Mouse (Mus musculus) embryonic facial prominence, embryonic 11.5 days (tissue): Measurements from ENCODE around the gene Gm20388. TPM values are rescaled to one million over a fixed set of nuclear protein-coding genes. Genes with fewer than 3 reads are reported as not detected.

Experiments used
- ATAC-seq: fragments of 200-750 bp; cut with Nextera tagmentation; replicated peaks from 2 replicates; pipeline ENCODE4 v1.8.0; 2017; ENCODE audit warnings: low read depth; ENCODE audit not compliant: insufficient number of reproducible peaks, low FRiP score, low TSS enrichment
- DNase-seq: peaks from one replicate; pipeline ENCODE4 v3.0.0-alpha.2; 2015; ENCODE audit warnings: low spot score
- H3K27ac ChIP-seq: fragments of 300-500 bp; sonication (generic); replicated peaks from 2 replicates; pipeline ENCODE4 v1.5.1; 2014; ENCODE audit warnings: mild to moderate bottlenecking, low read depth, low read length, control low read depth
- H3K27me3 ChIP-seq: fragments of 300-500 bp; sonication (generic); 2 replicates; pipeline ENCODE4 v1.6.1; 2014; ENCODE audit warnings: mild to moderate bottlenecking, low read length, moderate library complexity, mixed read lengths; ENCODE audit not compliant: control insufficient read depth, insufficient read depth
- H3K36me3 ChIP-seq: fragments of 300-500 bp; sonication (generic); replicated peaks from 2 replicates; pipeline ENCODE4 v1.6.1; 2014; ENCODE audit warnings: low read depth, mild to moderate bottlenecking, low read length, moderate library complexity, mixed read lengths; ENCODE audit not compliant: control insufficient read depth, insufficient read depth
- H3K4me1 ChIP-seq: fragments of 300-500 bp; sonication (generic); 2 replicates; pipeline ENCODE4 v1.6.1; 2014; ENCODE audit warnings: low read length, mixed read lengths; ENCODE audit not compliant: control insufficient read depth, insufficient read depth
- H3K4me2 ChIP-seq: fragments of 300-500 bp; sonication (generic); 2 replicates; pipeline ENCODE4 v1.6.1; 2014; ENCODE audit warnings: low read depth, mild to moderate bottlenecking, control low read depth, low read length, moderate library complexity
- H3K4me3 ChIP-seq: fragments of 300-500 bp; sonication (generic); 2 replicates; pipeline ENCODE4 v1.5.1; 2014; ENCODE audit warnings: low read depth, low read length, control low read depth
- H3K9ac ChIP-seq: fragments of 300-500 bp; sonication (generic); replicated peaks from 2 replicates; pipeline ENCODE4 v1.6.1; 2014; ENCODE audit warnings: mild to moderate bottlenecking, control low read depth, low read length
- H3K9me3 ChIP-seq: fragments of 300-500 bp; sonication (generic); replicated peaks from 2 replicates; pipeline ENCODE4 v1.6.1; 2016; ENCODE audit warnings: mild to moderate bottlenecking, low read length, inconsistent platforms, mixed read lengths; ENCODE audit not compliant: control insufficient read depth
- WGBS: fragments of 180-500 bp; shearing (Covaris S2); extraction: QIAGEN DNeasy Blood & Tissue Kit; methylation state at CpG from one replicate; pipeline ENCODE4 v1.1.7; 2014; 5-methylcytosine and 5-hydroxymethylcytosine counted together
- polyA plus RNA-seq: library from polyadenylated mRNA; unstranded; fragments of >200 nt; fragmentation: Nextera tagmentation; extraction: Ambion mirVana; gene quantifications from 2 replicates; pipeline ENCODE4 v1.2.1, GENCODE M21; 2014

The Gm20388 gene
- polyA plus RNA-seq, 1 experiment from 2014 or later, result 3.1 TPM

- DNase-seq (no peak), ATAC-seq (no peak)
- Histone ChIP-seq H3K9ac (no peak overlapping the region), H3K36me3 (no peaks in the 10 kb centered on the region), H3K27ac (no peak overlapping the region), H3K4me3 (no peak overlapping the region), H3K4me2 (no peak overlapping the region), H3K4me1 (no peaks in the 10 kb centered on the region; the same call in 1 of the 2 replicates), H3K9me3 (no peaks in the 10 kb centered on the region), H3K27me3 (no peaks in the 10 kb centered on the region)
- WGBS, result 33% methylated on average over 12 of the region's 12 CpGs
These were observed 3809.9 kb downstream of the Gm20388 start for GRCm38 (mm10) chr8:123720471-123721001.

- DNase-seq (no peak), ATAC-seq (no peak)
- no peaks in the 10 kb centered on the region for H3K27me3 ChIP-seq
- H3K36me3 ChIP-seq, result no peaks in the 10 kb centered on the region
- H3K4me2 ChIP-seq, result no peak overlapping the region
- 81% methylated on average over 5 of the region's 5 CpGs for WGBS
- no peaks in the 10 kb centered on the region for H3K9me3 ChIP-seq
- no peak overlapping the region for H3K9ac ChIP-seq
- H3K4me3 ChIP-seq, result no peak overlapping the region
- H3K4me1 ChIP-seq, result no peaks in the 10 kb centered on the region; the same call in 1 of the 2 replicates
- H3K27ac ChIP-seq, result no peak overlapping the region
These were observed 3811.6 kb downstream of the Gm20388 start for GRCm38 (mm10) chr8:123722245-123722644.

DNA sequence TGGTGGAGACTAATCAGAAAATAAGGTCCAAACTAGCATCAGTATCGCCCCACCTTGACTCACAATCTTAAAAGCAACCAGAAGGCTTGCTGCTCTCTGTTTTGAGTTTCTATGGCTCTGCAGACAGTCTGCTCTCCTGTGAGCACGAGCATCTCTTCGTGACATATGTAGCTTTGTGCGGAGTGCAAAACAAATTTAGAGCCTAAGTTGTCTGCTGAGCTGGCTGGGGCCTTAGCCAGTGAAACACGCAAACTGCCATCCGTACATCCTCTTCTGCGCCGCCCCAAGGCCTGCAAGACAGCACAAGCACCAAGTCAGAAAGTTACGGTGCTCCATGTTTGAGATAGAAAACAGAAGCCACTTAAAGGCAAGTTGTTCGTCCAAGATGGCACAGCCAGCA, 3814.1 kb downstream of the Gm20388 start:
- ATAC-seq, result no peak
- peaks cover 2% of the 10 kb centered on the region for H3K4me1 ChIP-seq
- H3K4me3 ChIP-seq, result no peak overlapping the region
- no peaks in the 10 kb centered on the region for H3K27me3 ChIP-seq
- H3K36me3 ChIP-seq, result no peaks in the 10 kb centered on the region
- 91% methylated on average over 10 of the region's 10 CpGs for WGBS
- no peak overlapping the region for H3K27ac ChIP-seq
- no peak overlapping the region for H3K9ac ChIP-seq
- no peak for DNase-seq
- no peak overlapping the region for H3K4me2 ChIP-seq
- no peaks in the 10 kb centered on the region for H3K9me3 ChIP-seq

- Histone ChIP-seq H3K27me3 (no peaks in the 10 kb centered on the region), H3K4me3 (no peak overlapping the region), H3K36me3 (no peaks in the 10 kb centered on the region), H3K9ac (no peak overlapping the region), H3K9me3 (no peaks in the 10 kb centered on the region), H3K4me2 (no peak overlapping the region), H3K27ac (no peak overlapping the region), H3K4me1 (peaks cover 2% of the 10 kb centered on the region)
- DNase-seq, result no peak
- 80% methylated on average over 7 of the region's 7 CpGs for WGBS
- ATAC-seq, result no peak
These were observed 3814.6 kb downstream of the Gm20388 start for GRCm38 (mm10) chr8:123725261-123725660.

- WGBS, result 90% methylated on average over 6 of the region's 6 CpGs
- no peaks in the 10 kb centered on the region for H3K36me3 ChIP-seq
- H3K27me3 ChIP-seq, result no peaks in the 10 kb centered on the region; the same call in 1 of the 2 replicates
- H3K4me3 ChIP-seq, result no peak overlapping the region
- DNase-seq (no peak), ATAC-seq (no peak)
- H3K9ac ChIP-seq, result no peak overlapping the region
- H3K4me2 ChIP-seq, result no peak overlapping the region
- H3K4me1 ChIP-seq, result peaks cover 2% of the 10 kb centered on the region
- H3K27ac ChIP-seq, result no peak overlapping the region
- H3K9me3 ChIP-seq, result no peaks in the 10 kb centered on the region
These were observed 3816.1 kb downstream of the Gm20388 start for GRCm38 (mm10) chr8:123726759-123727158.

DNA sequence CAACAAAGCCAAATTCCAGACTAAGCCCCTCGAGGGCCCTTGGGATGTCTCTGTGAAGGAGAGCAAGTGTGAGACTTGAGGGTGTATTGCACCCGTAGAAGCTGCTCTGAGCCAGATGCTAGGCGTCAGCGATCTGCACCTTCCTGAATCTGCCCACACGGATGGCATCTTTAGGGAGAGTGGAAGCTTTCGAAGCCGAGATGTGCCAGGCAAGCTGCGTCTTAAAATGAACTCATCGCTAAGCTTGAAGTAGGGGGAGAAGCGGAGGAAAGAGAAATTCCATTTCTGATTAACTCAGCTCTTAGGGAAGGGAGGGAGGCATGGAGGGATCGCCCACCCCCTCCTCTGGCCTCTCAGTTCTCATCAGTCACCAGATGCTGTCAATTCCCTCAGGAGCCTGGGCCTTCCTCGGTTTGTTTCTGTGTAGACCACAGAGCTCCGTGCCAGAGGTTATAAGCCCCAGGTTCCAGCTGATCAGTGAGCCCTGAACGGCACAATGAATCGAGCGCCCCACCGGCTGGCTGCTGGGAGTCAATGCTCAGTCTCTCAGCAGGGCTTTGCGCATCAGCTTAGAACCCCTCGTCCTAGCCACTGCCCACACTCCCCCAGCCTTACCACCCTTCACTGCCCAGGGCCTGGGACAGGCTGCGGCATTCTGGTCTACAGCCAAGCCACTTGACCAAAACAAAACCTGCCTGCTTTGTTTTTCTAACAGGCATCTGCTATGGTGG, 3818.6 kb downstream of the Gm20388 start:
- H3K36me3 ChIP-seq, result no peaks in the 10 kb centered on the region
- H3K27ac ChIP-seq, result no peak overlapping the region
- DNase-seq, result peak; percentile 66
- peak overlapping the region; percentile 5; the same call in 1 of the 2 replicates for H3K4me2 ChIP-seq
- H3K9ac ChIP-seq, result 0 out of 2 replicates have a peak overlapping the region, but pooled peaks have one; percentile 9
- H3K4me3 ChIP-seq, result no peak overlapping the region
- WGBS, result 20% methylated on average over 20 of the region's 20 CpGs
- peak; percentile 69 for ATAC-seq
- no peaks in the 10 kb centered on the region; the same call in 1 of the 2 replicates for H3K27me3 ChIP-seq
- no peaks in the 10 kb centered on the region for H3K9me3 ChIP-seq
- peaks cover 2% of the 10 kb centered on the region for H3K4me1 ChIP-seq

- DNase-seq (no peak), ATAC-seq (no peak)
- H3K4me2 ChIP-seq, result no peak overlapping the region
- peaks cover 2% of the 10 kb centered on the region for H3K4me1 ChIP-seq
- 51% methylated on average over 13 of the region's 13 CpGs for WGBS
- H3K9me3 ChIP-seq, result no peaks in the 10 kb centered on the region
- no peak overlapping the region for H3K27ac ChIP-seq
- 0 out of 2 replicates have a peak overlapping the region, but pooled peaks have one; percentile 9 for H3K9ac ChIP-seq
- H3K27me3 ChIP-seq, result no peaks in the 10 kb centered on the region; the same call in 1 of the 2 replicates
- H3K36me3 ChIP-seq, result no peaks in the 10 kb centered on the region
- H3K4me3 ChIP-seq, result no peak overlapping the region
These were observed 3819.3 kb downstream of the Gm20388 start for GRCm38 (mm10) chr8:123729786-123730411.

- DNase-seq (no peak), ATAC-seq (no peak)
- H3K27me3 ChIP-seq, result no peaks in the 10 kb centered on the region; the same call in 1 of the 2 replicates
- no peaks in the 10 kb centered on the region for H3K9me3 ChIP-seq
- WGBS, result 27% methylated on average over 4 of the region's 4 CpGs
- H3K9ac ChIP-seq, result no peak overlapping the region
- H3K4me2 ChIP-seq, result no peak overlapping the region
- H3K27ac ChIP-seq, result no peak overlapping the region
- H3K4me3 ChIP-seq, result no peak overlapping the region
- no peaks in the 10 kb centered on the region for H3K36me3 ChIP-seq
- H3K4me1 ChIP-seq, result peaks cover 2% of the 10 kb centered on the region
These were observed 3821.7 kb downstream of the Gm20388 start for GRCm38 (mm10) chr8:123732332-123732731.
